8 mouse cellular contexts compared by ENCODE assay signal in genomic region chr13:48655637-48656036, GRCm38 (mm10). TPM values are rescaled to one million over a fixed set of nuclear protein-coding genes. Genes with fewer than 3 reads are reported as not detected.
A peak's percentile ranks its signal among the peaks of the same experiment; 100 is the strongest.
DNase-seq lines count a peak whose midpoint lies in the region; ATAC-seq lines count a peak whose summit lies in the region.

No protein-coding gene starts in this region.

- under 1% methylated on average over 8 of the region's 8 CpGs for whole genome bisulfite sequencing in embryonic facial prominence, embryonic 13.5 days

- H3K27me3 ChIP-seq in embryonic facial prominence, embryonic 13.5 days, result peaks cover 89% of the 10 kb centered on the region

- no peak overlapping the region for H3K9ac ChIP-seq in embryonic facial prominence, embryonic 13.5 days

- H3K27ac ChIP-seq in embryonic facial prominence, embryonic 13.5 days, result no peak overlapping the region

- peaks cover 25% of the 10 kb centered on the region for H3K4me1 ChIP-seq in embryonic facial prominence, embryonic 13.5 days

- H3K4me3 ChIP-seq in embryonic facial prominence, embryonic 13.5 days, result 0 out of 2 replicates have a peak overlapping the region, but pooled peaks have one; percentile 2

- DNase-seq in adrenal gland, adult (ENCODE audit: inconsistent age in 2 of 2, low spot score in 1 of 2), result peak; percentile 46 to 89
- DNase-seq in adrenal gland, postnatal 25 days, result no peak
- peak; percentile 46 to 70 for DNase-seq in adrenal gland, postnatal 36 days
- peak; percentile 75 for DNase-seq in heart, postnatal 4 days
- DNase-seq in layer of hippocampus, adult 18-20 months (ENCODE audit: low spot score in 2 of 2), result peak; percentile 23 to 71
- peak; percentile 72 for DNase-seq in lung, postnatal 14 days
- DNase-seq in right cerebral cortex, postnatal 4 days, result peak; percentile 52

- ATAC-seq in embryonic facial prominence, embryonic 13.5 days (ENCODE audit: insufficient number of reproducible peaks, insufficient read depth, low FRiP score, low TSS enrichment, low read depth), result no peak

- peak overlapping the region; percentile 14; the same call in 1 of the 2 replicates for H3K4me2 ChIP-seq in embryonic facial prominence, embryonic 13.5 days

- no peaks in the 10 kb centered on the region for H3K9me3 ChIP-seq in embryonic facial prominence, embryonic 13.5 days

- H3K36me3 ChIP-seq in embryonic facial prominence, embryonic 13.5 days, result no peaks in the 10 kb centered on the region

RNA-seq across cellular contexts. Expression of gene Barx1, which starts 7.2 kb away (rescaled TPM):
- not detected in 2 replicates for total RNA-seq in adrenal gland, postnatal 25 days (2021)
- total RNA-seq in adrenal gland, postnatal 36 days (2021), result not detected
- 14.5 and 15.1 TPM in 2 replicates for polyA plus RNA-seq in embryonic facial prominence, embryonic 13.5 days (2015; fragmentation: Nextera tagmentation; extraction: Ambion mirVana)
- not detected for total RNA-seq in heart, postnatal 4 days (2021)
- not detected for total RNA-seq in layer of hippocampus, adult 18-20 months (2021)

RNA-seq across cellular contexts. Expression of gene Ptpdc1, which starts 30.2 kb away (rescaled TPM):
- total RNA-seq in adrenal gland, postnatal 25 days (2021), result 5.5 and 11.3 TPM in 2 replicates
- total RNA-seq in adrenal gland, postnatal 36 days (2021), result 1 to 10 TPM; 5.0 to 6.3 TPM
- 21.2 and 27.2 TPM in 2 replicates for polyA plus RNA-seq in embryonic facial prominence, embryonic 13.5 days (2015; fragmentation: Nextera tagmentation; extraction: Ambion mirVana)
- 1 to 10 TPM; 8.2 to 8.9 TPM for total RNA-seq in heart, postnatal 4 days (2021)
- total RNA-seq in layer of hippocampus, adult 18-20 months (2021), result 10 to 100 TPM; 45.5 to 48.1 TPM
